Mouse (Mus musculus) NIH3T3 (cell line): Measurements from ENCODE around the gene Schip1.
A peak's percentile ranks its signal among the peaks of the same experiment; 100 is the strongest.

ENCODE experiments used
- DNase-seq: peaks from one replicate; pipeline ENCODE4 v3.0.0-alpha.2; 2012; ENCODE audit warnings: low read depth

The Schip1 gene

GRCm38 (mm10) chr3:68470622-68471021 is 406.0 kb downstream of the Schip1 start:
- DNase-seq = no peak

GRCm38 (mm10) chr3:68476336-68476735 is 411.7 kb downstream of the Schip1 start:
- DNase-seq = no peak

GRCm38 (mm10) chr3:68477478-68477877 is 412.9 kb downstream of the Schip1 start:
- DNase-seq = no peak

- DNase-seq = no peak
These were observed 414.7 kb downstream of the Schip1 start for GRCm38 (mm10) chr3:68479266-68479665.

GRCm38 (mm10) chr3:68483517-68483916 is 418.9 kb downstream of the Schip1 start:
- DNase-seq = no peak

GRCm38 (mm10) chr3:68484021-68484420 is 419.4 kb downstream of the Schip1 start:
- DNase-seq = no peak

GRCm38 (mm10) chr3:68484561-68484960 is 420.0 kb downstream of the Schip1 start:
- no peak for DNase-seq

GRCm38 (mm10) chr3:68487621-68488020 is 423.0 kb downstream of the Schip1 start:
- no peak for DNase-seq

GRCm38 (mm10) chr3:68488316-68488715 is 423.7 kb downstream of the Schip1 start:
- no peak for DNase-seq

GRCm38 (mm10) chr3:68491516-68491915 is 426.9 kb downstream of the Schip1 start:
- DNase-seq = no peak

- DNase-seq = no peak
These were observed 427.5 kb downstream of the Schip1 start for GRCm38 (mm10) chr3:68492066-68492465.

GRCm38 (mm10) chr3:68492513-68492912 is 427.9 kb downstream of the Schip1 start:
- peak; percentile 38 for DNase-seq

- peak; percentile 69 for DNase-seq
These were observed 428.6 kb downstream of the Schip1 start for GRCm38 (mm10) chr3:68493170-68493585.

- DNase-seq = peak; percentile 92
These were observed 429.1 kb downstream of the Schip1 start for GRCm38 (mm10) chr3:68493586-68494295.

- peak; percentile 63 for DNase-seq
These were observed 429.9 kb downstream of the Schip1 start for GRCm38 (mm10) chr3:68494296-68495095.

- peak; percentile 90 for DNase-seq
These were observed 430.6 kb downstream of the Schip1 start for GRCm38 (mm10) chr3:68495096-68495735.

GRCm38 (mm10) chr3:68495736-68496242 is 431.2 kb downstream of the Schip1 start:
- DNase-seq = peak; percentile 72

- no peak for DNase-seq
These were observed 431.9 kb downstream of the Schip1 start for GRCm38 (mm10) chr3:68496513-68496912.

- DNase-seq = no peak
These were observed 435.0 kb downstream of the Schip1 start for GRCm38 (mm10) chr3:68499532-68500152.

GRCm38 (mm10) chr3:68504838-68505237 is 440.2 kb downstream of the Schip1 start:
- DNase-seq = no peak

GRCm38 (mm10) chr3:68506769-68507318 is 442.2 kb downstream of the Schip1 start:
- DNase-seq = peak; percentile 35

- DNase-seq = peak; percentile 93
These were observed 444.0 kb downstream of the Schip1 start for GRCm38 (mm10) chr3:68508629-68509028.
